Mouse (Mus musculus) ES-Bruce4 (cell line): Measurements from ENCODE around the gene Lrrc39.

Source experiments
- CTCF ChIP-seq: IDR thresholded peaks from one replicate; pipeline ENCODE4 v1.8.1; 2011; ENCODE audit warnings: low read depth, low read length
- POLR2A ChIP-seq: IDR thresholded peaks from one replicate; pipeline ENCODE4 v1.8.1; 2011; ENCODE audit warnings: low read length; ENCODE audit not compliant: insufficient read depth

DNA sequence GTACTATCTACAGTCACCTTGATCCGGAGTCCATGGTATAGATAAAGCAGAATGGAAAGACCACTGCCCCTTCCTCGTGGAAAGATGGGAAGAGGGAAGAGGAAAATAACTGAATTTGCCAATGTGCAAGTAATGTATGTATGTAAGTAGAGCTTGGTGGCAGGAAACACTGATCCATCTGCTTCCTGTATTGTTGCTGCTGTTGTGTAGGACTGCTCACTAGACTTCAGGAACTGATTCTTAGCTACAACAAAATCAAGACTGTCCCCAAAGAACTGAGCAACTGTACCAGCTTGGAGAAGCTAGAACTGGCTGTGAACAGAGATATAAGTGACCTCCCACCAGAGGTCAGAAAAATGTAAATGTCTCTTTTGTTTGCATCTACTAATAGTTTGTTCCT is 7.9 kb downstream of the Lrrc39 start:
- TF ChIP-seq POLR2A (no peak), CTCF (no peak)
